Mouse (Mus musculus): ENCODE measurements around the gene Cox8b.

Gene Cox8b

GRCm38 (mm10) chr7:140860728-140861127, 39.5 kb downstream of the Cox8b start:
- DNase-seq (ENCODE audit: low read depth, low spot score), result no peak

GRCm38 (mm10) chr7:140859997-140860396, 40.2 kb downstream of the Cox8b start:
- no peak for DNase-seq (ENCODE audit: low read depth, low spot score)

GRCm38 (mm10) chr7:140858746-140859145, 41.5 kb downstream of the Cox8b start:
- no peak for DNase-seq (ENCODE audit: low read depth, low spot score)

GRCm38 (mm10) chr7:140857550-140858505, 42.4 kb downstream of the Cox8b start, which contains the start of gene Bet1l:
Gene Bet1l (minus strand): TSS chr7:140857577.
- DNase-seq (ENCODE audit: low read depth, low spot score), result peak; percentile 42

- DNase-seq (ENCODE audit: low read depth, low spot score), result peak; percentile 95
Observed at GRCm38 (mm10) chr7:140856785-140857549, 43.3 kb downstream of the Cox8b start, which contains the start of gene Ric8a. Gene Ric8a (plus strand): TSS chr7:140856957.

GRCm38 (mm10) chr7:140855860-140856784, 44.1 kb downstream of the Cox8b start, which contains the start of gene Gm45785:
Gene Gm45785 (minus strand): TSS chr7:140856331.
- DNase-seq (ENCODE audit: low read depth, low spot score), result peak; percentile 98

GRCm38 (mm10) chr7:140855181-140855580, 45.1 kb downstream of the Cox8b start:
- DNase-seq (ENCODE audit: low read depth, low spot score), result no peak

GRCm38 (mm10) chr7:140854483-140854882, 45.8 kb downstream of the Cox8b start:
- no peak for DNase-seq (ENCODE audit: low read depth, low spot score)

- DNase-seq (ENCODE audit: low read depth, low spot score), result no peak
Observed at GRCm38 (mm10) chr7:140853386-140853785, 46.9 kb downstream of the Cox8b start.

- DNase-seq (ENCODE audit: low read depth, low spot score), result no peak
Observed at GRCm38 (mm10) chr7:140851916-140852315, 48.3 kb downstream of the Cox8b start.

All from brain, adult 2 months (tissue).